Mouse (Mus musculus): ENCODE measurements at regions not wholly inside any gene's neighbourhood (a gene's known extent, or its start where the extent isn't known, plus 50 kb on each side); places are given as distances from the start of the nearest gene placed in this dataset.

DNA sequence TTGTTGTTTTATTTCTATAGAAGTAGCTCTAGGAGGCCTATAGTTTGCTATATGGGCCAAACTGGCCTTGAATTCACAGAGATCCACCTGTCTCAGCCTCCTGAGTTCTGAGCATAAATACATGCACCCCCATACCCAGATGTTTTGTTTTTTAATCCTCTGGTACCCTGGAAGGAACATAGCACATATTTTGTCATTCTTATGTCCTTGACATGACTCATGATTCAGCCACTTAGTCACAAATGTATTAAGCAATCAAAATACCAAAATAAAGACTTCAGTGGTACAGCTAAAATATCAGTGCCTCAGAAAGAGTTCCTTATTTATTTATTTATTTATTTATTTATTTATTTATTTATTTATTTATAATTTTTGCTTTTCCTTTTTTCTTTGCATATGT, 1428.3 kb downstream of the Gsdmc2 start:
- no peak for ATAC-seq (replicated peaks; ENCODE audit: low FRiP score, poor library complexity, severe bottlenecking)

DNA sequence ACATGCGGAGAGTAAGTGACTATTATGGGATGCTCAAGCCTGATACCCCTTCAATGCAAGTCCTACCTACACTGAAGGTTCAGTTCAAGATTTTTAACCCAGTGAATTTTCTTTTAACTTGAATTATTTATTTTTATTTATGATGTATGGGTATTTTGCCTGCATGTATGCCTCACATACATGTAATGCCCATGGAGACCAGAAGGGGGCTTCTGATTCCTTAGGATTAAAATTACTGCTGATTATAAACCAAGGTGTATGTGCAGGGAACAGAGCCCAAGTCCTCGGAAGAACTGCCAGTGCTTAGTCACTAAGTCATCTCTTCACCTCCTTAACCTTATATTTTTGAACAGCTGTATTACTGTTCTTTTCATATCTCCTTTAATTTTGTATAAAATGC, 1431.3 kb downstream of the Gsdmc2 start:
- ATAC-seq (replicated peaks; ENCODE audit: low FRiP score, poor library complexity, severe bottlenecking), result no peak

DNA sequence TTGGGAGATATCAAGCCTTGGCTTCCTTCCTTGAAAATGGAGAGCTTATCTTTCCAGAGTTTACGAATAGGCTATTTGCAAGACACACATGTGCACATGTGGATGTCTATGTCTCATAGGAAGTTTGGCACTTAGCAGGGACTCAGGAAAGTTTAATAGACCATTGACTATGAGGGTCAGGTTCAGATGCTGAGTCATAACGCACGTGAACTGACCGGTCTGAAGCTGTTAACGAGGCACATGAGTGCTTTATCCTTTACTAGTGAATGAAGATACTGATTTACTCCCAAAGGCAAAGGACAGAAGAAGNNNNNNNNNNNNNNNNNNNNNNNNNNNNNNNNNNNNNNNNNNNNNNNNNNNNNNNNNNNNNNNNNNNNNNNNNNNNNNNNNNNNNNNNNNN, 1442.8 kb downstream of the Gsdmc2 start:
- ATAC-seq (replicated peaks; ENCODE audit: low FRiP score, poor library complexity, severe bottlenecking), result no peak

DNA sequence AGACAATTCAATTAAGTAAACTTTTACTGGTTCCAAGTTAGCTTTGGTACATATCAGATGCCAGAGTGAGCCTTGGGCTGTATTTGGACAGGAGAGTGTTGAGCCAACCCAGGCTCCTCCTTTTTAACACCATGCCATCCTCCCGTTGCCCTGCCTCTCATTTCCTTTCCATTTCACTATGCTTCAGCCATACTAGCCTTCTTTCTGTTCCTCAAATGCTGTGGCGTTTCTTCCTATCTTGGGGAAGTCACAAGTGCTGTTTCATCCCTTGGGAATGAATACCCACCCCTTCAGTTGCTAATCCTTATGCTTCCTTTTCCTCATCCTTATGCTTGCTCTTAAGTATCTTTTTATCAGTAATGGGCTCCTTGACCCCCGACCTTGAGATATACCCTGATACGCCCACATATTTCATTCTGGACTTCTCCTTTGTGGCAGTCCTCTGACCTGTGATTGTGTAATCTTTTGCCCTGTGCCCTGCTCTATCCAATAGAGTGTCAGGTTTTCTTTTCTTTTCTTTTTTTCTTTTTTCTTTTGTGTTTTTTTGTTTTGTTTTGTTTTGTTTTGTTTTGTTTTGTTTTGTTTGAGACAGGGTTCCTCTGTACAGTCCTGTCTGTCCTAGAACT, 1443.9 kb downstream of the Gsdmc2 start:
- ATAC-seq (replicated peaks; ENCODE audit: low FRiP score, poor library complexity, severe bottlenecking), result no peak

DNA sequence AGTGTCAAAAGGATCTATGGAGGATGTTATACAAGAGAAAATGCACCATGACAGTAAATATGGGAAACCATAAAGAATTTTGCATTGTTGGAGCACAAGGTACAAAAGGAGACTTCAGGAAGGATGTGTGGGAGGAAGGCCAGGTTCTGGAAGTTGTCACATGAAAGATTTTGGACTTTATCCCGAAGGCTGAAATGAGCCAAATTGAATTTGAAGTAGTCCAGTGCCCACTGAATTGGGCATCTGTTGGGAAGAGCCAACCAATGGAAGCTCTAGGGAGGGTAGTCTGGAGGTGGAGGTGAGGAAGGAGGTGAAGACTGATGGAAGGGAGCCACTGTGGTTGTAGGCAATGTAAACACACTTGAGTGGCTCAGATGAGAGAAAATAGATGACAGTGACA, 1445.6 kb downstream of the Gsdmc2 start:
- no peak for ATAC-seq (replicated peaks; ENCODE audit: low FRiP score, poor library complexity, severe bottlenecking)

- no peak for ATAC-seq (replicated peaks; ENCODE audit: low FRiP score, poor library complexity, severe bottlenecking)
These were observed 1448.0 kb downstream of the Gsdmc2 start for GRCm38 (mm10) chr15:62397009-62397408.

DNA sequence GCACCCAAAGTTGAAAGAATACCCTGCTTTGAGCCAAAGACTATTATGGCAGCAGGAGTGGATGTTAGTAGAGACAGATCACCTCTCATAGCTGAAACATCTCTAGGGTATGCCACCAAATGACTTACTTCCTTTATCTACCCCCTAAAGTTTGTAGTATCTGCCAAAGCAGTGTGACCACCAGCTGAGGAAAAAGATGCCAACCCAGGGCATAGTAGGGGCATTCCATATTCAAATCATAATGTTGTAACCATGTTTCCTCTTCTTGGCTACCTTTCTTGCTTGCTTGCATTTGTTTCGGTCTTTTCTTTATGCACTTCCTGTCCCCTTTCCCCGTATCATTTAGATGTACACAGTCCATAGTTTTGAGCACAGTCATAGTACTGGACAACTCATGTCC, 1449.6 kb downstream of the Gsdmc2 start:
- no peak for ATAC-seq (replicated peaks; ENCODE audit: low FRiP score, poor library complexity, severe bottlenecking)

DNA sequence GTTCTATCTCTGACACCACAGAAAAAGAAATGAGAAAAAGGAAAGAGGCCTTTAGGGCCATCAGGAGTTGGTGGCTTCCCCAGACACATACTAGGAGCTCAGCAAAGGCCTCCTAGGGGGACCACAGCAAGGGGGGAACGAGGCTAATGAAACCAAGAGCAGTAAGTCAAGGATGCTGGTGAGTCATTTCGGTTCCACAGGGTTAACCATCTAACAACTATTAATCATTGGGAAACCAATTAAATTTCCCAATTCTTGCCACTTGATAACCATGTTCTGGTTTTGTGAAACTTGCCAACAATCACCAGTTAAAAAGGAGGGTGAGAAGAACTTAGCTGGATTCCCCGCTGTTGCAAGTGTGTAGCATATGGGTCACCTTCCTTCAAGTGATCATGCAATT, 1451.6 kb downstream of the Gsdmc2 start:
- no peak for ATAC-seq (replicated peaks; ENCODE audit: low FRiP score, poor library complexity, severe bottlenecking)

DNA sequence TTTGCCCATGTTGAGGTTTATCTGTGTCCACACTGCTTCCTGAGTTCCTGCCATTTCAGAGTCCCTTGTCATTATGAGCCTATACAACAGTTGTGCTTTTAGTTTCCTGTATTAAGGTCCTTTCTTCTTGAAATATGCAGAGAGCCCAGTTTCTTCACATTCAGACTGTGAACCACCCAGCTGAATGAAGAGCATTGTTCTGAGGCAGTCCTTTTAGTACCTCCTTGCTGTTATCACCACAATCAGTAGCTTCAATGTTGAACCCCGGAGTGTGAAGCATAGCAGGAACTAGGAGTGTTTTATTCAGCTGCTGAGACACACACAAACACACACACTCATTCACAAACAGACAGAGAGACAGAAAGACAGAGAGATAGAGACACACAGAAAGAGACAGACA, 1452.1 kb downstream of the Gsdmc2 start:
- no peak for ATAC-seq (replicated peaks; ENCODE audit: low FRiP score, poor library complexity, severe bottlenecking)

GRCm38 (mm10) chr15:62392381-62392780, 1452.6 kb downstream of the Gsdmc2 start:
- ATAC-seq (replicated peaks; ENCODE audit: low FRiP score, poor library complexity, severe bottlenecking), result no peak

DNA sequence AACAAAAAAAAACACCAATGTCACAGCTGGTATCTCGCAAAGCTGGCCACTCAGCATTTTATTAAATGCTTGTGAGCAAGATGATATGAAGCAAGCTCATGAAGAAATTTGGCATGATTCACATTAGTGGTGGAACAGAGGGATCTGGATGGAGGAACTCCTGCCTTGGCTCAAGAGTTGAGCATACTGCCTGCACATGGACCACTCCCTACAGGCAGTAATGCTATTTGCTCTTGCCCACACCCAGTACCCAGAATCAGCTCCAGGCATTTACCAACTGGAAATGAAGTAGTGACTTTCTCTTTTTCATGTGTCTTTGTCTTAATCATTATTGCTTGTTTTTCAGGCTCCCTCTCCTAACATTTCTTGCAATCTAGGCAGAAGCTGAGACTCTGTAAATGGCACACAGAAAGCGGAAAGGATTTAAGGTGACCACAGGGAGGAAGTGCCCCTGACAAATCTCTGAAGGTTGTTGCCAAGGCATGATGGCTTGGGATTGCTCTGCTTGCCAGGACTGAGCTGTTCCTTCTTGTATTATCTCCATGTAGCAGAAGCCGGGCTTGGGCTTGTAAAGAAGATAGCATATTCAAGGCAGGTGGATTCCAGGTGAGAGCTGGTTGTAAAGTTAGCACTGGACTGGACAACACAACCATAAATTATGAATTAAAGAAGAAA, 1455.4 kb downstream of the Gsdmc2 start:
- no peak for ATAC-seq (replicated peaks; ENCODE audit: low FRiP score, poor library complexity, severe bottlenecking)

- ATAC-seq (replicated peaks; ENCODE audit: low FRiP score, poor library complexity, severe bottlenecking), result no peak
These were observed 1459.4 kb upstream of the A1bg start for GRCm38 (mm10) chr15:62382233-62382632.

- no peak for ATAC-seq (replicated peaks; ENCODE audit: low FRiP score, poor library complexity, severe bottlenecking)
These were observed 1451.8 kb upstream of the A1bg start for GRCm38 (mm10) chr15:62374641-62375040.

GRCm38 (mm10) chr15:62361171-62361570, 1438.4 kb upstream of the A1bg start:
- no peak for ATAC-seq (replicated peaks; ENCODE audit: low FRiP score, poor library complexity, severe bottlenecking)

DNA sequence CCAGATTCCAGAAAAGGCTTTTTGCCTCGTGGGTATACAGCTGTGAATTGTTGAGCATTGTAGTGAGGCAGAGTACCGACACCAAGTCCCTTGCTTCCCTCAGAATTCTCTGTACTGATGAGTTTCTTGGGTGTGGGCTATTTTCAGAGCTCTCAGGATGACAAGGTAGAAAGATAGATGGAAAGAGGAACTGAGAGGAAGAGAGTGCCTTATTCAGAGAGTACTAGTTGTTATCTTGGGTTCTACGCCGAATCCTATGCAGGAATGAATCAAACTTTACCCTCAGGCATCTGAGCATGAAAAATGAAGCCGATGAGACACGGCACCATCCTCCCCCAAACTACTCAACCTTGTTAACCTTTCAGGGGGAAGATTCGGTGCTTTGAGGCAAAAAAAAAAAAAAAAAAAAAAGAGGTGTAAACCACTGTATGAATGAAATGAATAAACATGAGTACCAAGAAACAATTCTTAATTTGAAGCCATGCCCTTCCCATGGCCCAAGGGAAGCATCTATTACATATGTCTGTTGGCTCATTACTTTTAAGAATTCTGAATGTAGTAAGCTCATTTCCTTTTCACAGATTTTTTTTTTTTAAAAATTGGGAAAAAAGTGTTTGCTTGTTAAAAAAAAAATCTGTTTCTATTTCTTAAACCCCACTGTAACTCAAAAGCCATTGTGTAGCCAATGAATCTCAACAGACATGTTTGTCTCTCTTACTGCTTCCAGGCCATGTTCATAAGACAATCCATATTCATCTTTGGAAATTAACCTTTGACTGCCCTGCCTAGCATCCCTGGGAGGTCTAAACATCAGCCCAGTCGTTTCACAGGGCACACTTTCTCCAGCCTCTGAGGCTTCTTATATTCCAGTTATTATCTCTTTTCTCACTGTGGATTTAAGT, 1435.8 kb upstream of the A1bg start:
- no peak for ATAC-seq (replicated peaks; ENCODE audit: low FRiP score, poor library complexity, severe bottlenecking)

DNA sequence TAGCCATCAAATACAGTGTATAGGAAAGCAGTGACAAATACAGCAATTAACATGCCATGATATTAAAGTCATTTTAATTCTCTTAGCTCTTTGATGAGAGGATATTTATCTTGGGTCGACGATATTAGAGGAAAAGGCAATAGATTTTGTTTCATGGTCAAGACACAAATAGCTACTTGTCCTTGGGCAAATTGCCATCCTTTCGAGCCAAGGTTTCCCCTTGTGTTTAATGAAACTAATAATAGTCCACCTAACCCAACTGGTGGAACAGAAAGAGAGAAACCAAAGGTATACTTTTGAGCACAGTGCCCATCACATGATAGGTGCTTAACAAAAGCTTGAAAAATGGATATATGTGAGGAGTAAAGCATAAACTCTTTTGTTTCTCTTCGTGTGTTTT, 1431.0 kb upstream of the A1bg start:
- no peak for ATAC-seq (replicated peaks; ENCODE audit: low FRiP score, poor library complexity, severe bottlenecking)

DNA sequence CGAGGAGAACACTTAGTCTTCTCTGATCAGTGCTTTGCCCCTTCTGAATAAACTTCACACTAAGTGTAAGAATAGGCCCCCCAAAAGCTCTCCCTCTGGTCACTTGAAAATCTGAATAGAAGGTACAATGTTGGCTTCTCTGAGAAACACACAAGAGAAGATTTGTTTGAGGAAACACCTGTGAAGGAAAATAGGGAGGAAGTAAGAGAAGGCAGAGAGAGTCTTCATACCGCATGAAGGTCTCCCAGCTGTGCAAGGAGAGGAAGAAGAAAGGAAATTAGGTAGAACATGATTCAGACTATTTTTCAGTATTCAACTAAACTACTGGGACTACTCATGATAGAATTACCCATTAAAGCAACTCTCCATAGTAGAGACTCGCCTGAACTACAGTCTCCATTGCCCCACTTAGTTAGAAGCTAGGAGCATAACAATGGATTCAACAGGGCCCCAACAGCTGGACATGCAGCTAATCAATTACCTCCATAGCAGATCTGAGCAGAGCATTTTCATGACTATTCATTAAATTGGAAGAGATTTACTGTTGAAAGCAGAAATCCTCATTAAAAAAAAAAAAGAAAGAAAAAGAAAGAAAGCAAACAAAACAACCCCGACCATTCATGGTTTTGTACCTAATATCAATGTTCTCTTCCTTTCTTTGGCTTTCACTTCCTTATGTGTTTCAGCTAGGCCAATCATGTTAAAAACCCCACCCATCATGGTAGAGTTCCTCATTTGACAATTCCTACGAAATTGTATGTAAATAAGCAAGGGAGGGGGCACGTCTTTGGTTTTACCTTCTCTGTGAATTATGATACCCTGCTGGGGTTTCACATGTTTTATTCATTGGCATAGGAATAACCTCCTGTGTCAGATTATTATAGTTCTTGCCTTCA, 1428.3 kb upstream of the A1bg start:
- no peak for ATAC-seq (replicated peaks; ENCODE audit: low FRiP score, poor library complexity, severe bottlenecking)

DNA sequence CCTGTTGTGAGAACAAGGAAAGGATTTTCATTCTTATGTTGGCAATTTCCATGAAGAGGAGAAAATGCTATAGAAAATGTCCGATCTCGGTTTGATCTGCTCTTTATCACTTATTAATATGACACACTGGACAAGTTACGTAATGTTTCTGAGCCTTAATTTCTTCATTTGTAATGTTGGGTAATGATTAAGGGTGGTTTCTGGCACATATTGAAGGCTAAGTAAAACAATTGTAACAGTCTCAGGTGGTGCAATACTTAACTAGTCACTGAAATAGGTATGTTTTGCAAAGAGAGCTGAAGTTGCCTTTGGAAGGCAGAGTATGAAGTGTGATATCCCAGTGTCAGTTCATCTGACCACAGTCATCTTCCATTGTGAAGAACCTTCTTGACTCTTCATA, 1427.2 kb upstream of the A1bg start:
- ATAC-seq (replicated peaks; ENCODE audit: low FRiP score, poor library complexity, severe bottlenecking), result no peak

DNA sequence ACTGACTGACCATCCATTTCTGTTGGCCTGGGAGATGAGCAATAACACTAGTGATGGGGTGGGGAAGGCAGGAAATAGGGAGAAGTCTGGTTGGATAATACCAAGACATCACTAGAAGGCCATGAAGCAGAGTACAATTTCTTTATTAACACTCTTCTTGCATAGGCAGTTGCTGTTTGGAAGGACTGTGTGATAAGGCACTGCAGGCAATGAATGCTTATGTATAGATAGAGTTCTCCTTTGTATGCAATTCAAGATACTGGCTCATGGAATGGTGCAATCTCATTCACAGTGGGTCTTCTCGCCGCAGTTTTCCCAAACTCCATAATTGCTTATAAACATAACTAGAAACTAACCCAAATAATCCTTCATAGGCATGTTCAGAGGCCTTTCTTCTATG, 1426.1 kb upstream of the A1bg start:
- no peak for ATAC-seq (replicated peaks; ENCODE audit: low FRiP score, poor library complexity, severe bottlenecking)

GRCm38 (mm10) chr15:62347697-62348096, 1424.9 kb upstream of the A1bg start:
- ATAC-seq (replicated peaks; ENCODE audit: low FRiP score, poor library complexity, severe bottlenecking), result no peak

Measured in erythroblast, adult 5-6 weeks (primary cell).